Mouse (Mus musculus): Measurements from ENCODE around the gene Hopx.

Hopx gene

GRCm38 (mm10) chr5:77070987-77071386 lies 43.9 kb downstream of the Hopx start:
- no peak for DNase-seq (ENCODE audit: low spot score in 2 of 2)

- DNase-seq (ENCODE audit: low spot score in 2 of 2): no peak
Measured at GRCm38 (mm10) chr5:77067321-77067720, 47.6 kb downstream of the Hopx start.

GRCm38 (mm10) chr5:77061372-77062038 lies 53.4 kb downstream of the Hopx start:
- DNase-seq (ENCODE audit: low spot score in 2 of 2): peak; percentile 57 to 66

- no peak for DNase-seq (ENCODE audit: low spot score in 2 of 2)
Measured at GRCm38 (mm10) chr5:77060363-77060762, 54.6 kb downstream of the Hopx start.

GRCm38 (mm10) chr5:77056881-77057440 lies 58.0 kb downstream of the Hopx start:
- DNase-seq (ENCODE audit: low spot score in 2 of 2): no peak

GRCm38 (mm10) chr5:77052616-77053015 lies 62.3 kb downstream of the Hopx start:
- DNase-seq (ENCODE audit: low spot score in 2 of 2): no peak

GRCm38 (mm10) chr5:77044362-77044761 lies 70.6 kb downstream of the Hopx start:
- DNase-seq (ENCODE audit: low spot score in 2 of 2): no peak

GRCm38 (mm10) chr5:77039391-77039790 lies 75.5 kb downstream of the Hopx start:
- DNase-seq (ENCODE audit: low spot score in 2 of 2): no peak

GRCm38 (mm10) chr5:77038451-77038850 lies 76.5 kb downstream of the Hopx start:
- no peak for DNase-seq (ENCODE audit: low spot score in 2 of 2)
